Mouse (Mus musculus) cerebellum, adult 2 months (tissue): ENCODE data around the gene Axl. TPM values are rescaled to one million over a fixed set of nuclear protein-coding genes. Genes with fewer than 3 reads are reported as not detected.
"Not testable (repeated sequence)": the region's sequence is repeated elsewhere in the genome, so short reads cannot be mapped to it uniquely, and the experiment has no call there.

Experiments used
- DNase-seq, 2 experiments: peaks; one replicate each; pipeline ENCODE4 v3.0.0; 2021
- H3K27ac ChIP-seq: fragments of 200-500 bp; 2 replicates; pipeline ENCODE4 v1.5.1; 2012; ENCODE audit warnings: low read length, control low read depth, inconsistent platforms; ENCODE audit not compliant: insufficient read depth
- H3K27me3 ChIP-seq: fragments of 200-500 bp; 2 replicates; pipeline ENCODE4 v1.6.1; 2012; ENCODE audit warnings: inconsistent platforms, mild to moderate bottlenecking, low read length, moderate library complexity; ENCODE audit not compliant: control insufficient read depth, insufficient read depth
- H3K4me1 ChIP-seq: fragments of 200-500 bp; 2 replicates; pipeline ENCODE4 v1.6.1; 2011; ENCODE audit warnings: low read length; ENCODE audit not compliant: control insufficient read depth, insufficient read depth
- H3K4me3 ChIP-seq: fragments of 200-500 bp; replicated peaks from 2 replicates; pipeline ENCODE3; 2011; ENCODE audit warnings: mild to moderate bottlenecking, low read depth, low read length, control low read depth; ENCODE audit not compliant: insufficient read depth
- CTCF ChIP-seq: fragments of 200-500 bp; IDR thresholded peaks from 2 replicates; pipeline ENCODE4 v1.5.1; 2011; ENCODE audit warnings: low read depth, mild to moderate bottlenecking, control low read depth, low read length, moderate library complexity, borderline replicate concordance; ENCODE audit not compliant: insufficient read depth
- POLR2A ChIP-seq: fragments of 200-500 bp; IDR thresholded peaks from 2 replicates; pipeline ENCODE4 v1.6.1; 2011; ENCODE audit warnings: low read length, control low read depth, borderline replicate concordance; ENCODE audit not compliant: insufficient read depth
- WGBS: fragments of 180-500 bp; shearing (Covaris S2); methylation state at CpG from one replicate; pipeline ENCODE4 v1.1.7; 2018; 5-methylcytosine and 5-hydroxymethylcytosine counted together
- polyA plus RNA-seq: library from polyadenylated mRNA; depleted of rRNA; stranded (reverse); fragments of >200 nt; gene quantifications from 2 replicates; pipeline ENCODE4 v1.2.3, GENCODE M21; 2012

Gene Axl
- polyA plus RNA-seq, 1 experiment = 27.1 TPM

- no peaks in the 10 kb centered on the region for H3K4me1 ChIP-seq
- TF ChIP-seq POLR2A = no peak
- TF ChIP-seq CTCF = peak; percentile 12; the same call in 1 of the 2 replicates
- WGBS = 96% methylated on average over 2 of the region's 2 CpGs
These were observed 51.6 kb downstream of the Axl start for GRCm38 (mm10) chr7:25736920-25737319.

GRCm38 (mm10) chr7:25734991-25735390 lies 53.5 kb downstream of the Axl start:
- 79% methylated on average over 4 of the region's 4 CpGs for WGBS
- H3K4me1 ChIP-seq = no peaks in the 10 kb centered on the region
- H3K27ac ChIP-seq = no peak overlapping the region
- DNase-seq = no peak
- H3K4me3 ChIP-seq = no peak overlapping the region
- H3K27me3 ChIP-seq = no peaks in the 10 kb centered on the region
- no peak for TF ChIP-seq POLR2A
- no peak for TF ChIP-seq CTCF

More at GRCm38 (mm10) chr7:25736920-25737319, 51.6 kb downstream of the Axl start:
- Histone ChIP-seq H3K4me3 (no peak overlapping the region), H3K27me3 (no peaks in the 10 kb centered on the region), H3K27ac (no peak overlapping the region)
- no peak for DNase-seq

GRCm38 (mm10) chr7:25731294-25732055 lies 57.0 kb downstream of the Axl start:
- TF ChIP-seq CTCF (no peak), POLR2A (no peak)
- Histone ChIP-seq H3K4me1 (no peaks in the 10 kb centered on the region), H3K27me3 (no peaks in the 10 kb centered on the region), H3K4me3 (no peak overlapping the region), H3K27ac (no peak overlapping the region)
- 86% methylated on average over 8 of the region's 8 CpGs for WGBS
- DNase-seq = no peak

- H3K27ac ChIP-seq = no peak overlapping the region
- no peak for TF ChIP-seq CTCF
- no peak for TF ChIP-seq POLR2A
- H3K27me3 ChIP-seq = no peaks in the 10 kb centered on the region
- no peaks in the 10 kb centered on the region for H3K4me1 ChIP-seq
- 75% methylated on average over 2 of the region's 2 CpGs for WGBS
- no peak overlapping the region for H3K4me3 ChIP-seq
- no peak for DNase-seq
These were observed 58.6 kb downstream of the Axl start for GRCm38 (mm10) chr7:25729862-25730261.

- no peaks in the 10 kb centered on the region for H3K27me3 ChIP-seq
- TF ChIP-seq CTCF (no peak), POLR2A (no peak)
- H3K4me3 ChIP-seq = no peak overlapping the region
- H3K4me1 ChIP-seq = no peaks in the 10 kb centered on the region
- WGBS = 32% methylated on average over 2 of the region's 2 CpGs
- H3K27ac ChIP-seq = no peak overlapping the region
- no peak for DNase-seq
These were observed 59.1 kb downstream of the Axl start for GRCm38 (mm10) chr7:25729396-25729795.

- no peak overlapping the region for H3K27ac ChIP-seq
- TF ChIP-seq POLR2A = no peak
- no peak for DNase-seq
- H3K27me3 ChIP-seq = no peaks in the 10 kb centered on the region
- H3K4me3 ChIP-seq = no peak overlapping the region
- no peaks in the 10 kb centered on the region for H3K4me1 ChIP-seq
- 71% methylated on average over 5 of the region's 5 CpGs for WGBS
These were observed 60.7 kb downstream of the Axl start for GRCm38 (mm10) chr7:25727800-25728199.

- no peak overlapping the region for H3K27ac ChIP-seq
- H3K4me3 ChIP-seq = no peak overlapping the region
- DNase-seq = no peak
- no peaks in the 10 kb centered on the region for H3K4me1 ChIP-seq
- WGBS = 77% methylated on average over 19 of the region's 19 CpGs
- no peak for TF ChIP-seq CTCF
- no peak for TF ChIP-seq POLR2A
- no peaks in the 10 kb centered on the region for H3K27me3 ChIP-seq
These were observed 62.6 kb downstream of the Axl start for GRCm38 (mm10) chr7:25725886-25726285.

GRCm38 (mm10) chr7:25721776-25722175 lies 66.7 kb downstream of the Axl start:
- not testable (repeated sequence) for H3K27me3 ChIP-seq, H3K4me1 ChIP-seq, DNase-seq, H3K27ac ChIP-seq, H3K4me3 ChIP-seq
